Mouse (Mus musculus) cerebellum, postnatal 4 days (tissue): ENCODE measurements around the gene Slc1a1.

Experiments
- DNase-seq, 2 experiments: peaks; one replicate each; pipeline ENCODE4 v3.0.0; 2022; ENCODE audit warnings: low spot score in 2 of 2, mixed read lengths in 1 of 2

Slc1a1 gene

DNA sequence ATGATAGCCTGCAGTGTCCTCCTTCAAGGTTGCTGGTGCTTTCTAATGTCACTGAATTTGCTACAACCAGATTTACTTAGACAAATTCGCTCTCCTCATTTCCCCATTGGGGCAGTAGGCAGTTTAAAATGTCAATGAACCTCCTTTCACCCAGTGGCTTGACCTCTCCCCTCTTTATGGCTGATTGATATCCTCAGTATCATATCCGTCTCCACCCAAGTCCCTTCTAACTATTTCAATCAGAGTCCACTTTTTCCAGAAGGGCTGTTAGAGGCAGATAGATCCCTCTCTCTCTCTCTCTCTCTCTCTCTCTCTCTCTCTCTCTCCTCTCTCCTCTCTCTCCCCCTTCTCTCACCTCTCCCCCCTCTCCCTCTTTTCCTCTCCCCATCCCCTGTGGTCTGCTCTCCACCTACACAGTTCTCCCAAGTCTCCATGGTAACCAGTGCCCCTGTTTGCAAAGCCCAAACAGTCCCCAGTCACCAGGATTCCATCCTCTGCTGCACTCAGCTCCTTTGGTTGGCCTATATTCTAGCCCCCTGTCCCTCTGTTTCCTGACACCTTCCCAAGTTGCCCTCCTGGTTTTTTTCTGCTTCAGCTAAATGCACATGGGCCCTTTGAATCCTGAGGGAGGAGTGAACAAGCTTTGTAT lies 80.9 kb downstream of the Slc1a1 start:
- DNase-seq = no peak

DNA sequence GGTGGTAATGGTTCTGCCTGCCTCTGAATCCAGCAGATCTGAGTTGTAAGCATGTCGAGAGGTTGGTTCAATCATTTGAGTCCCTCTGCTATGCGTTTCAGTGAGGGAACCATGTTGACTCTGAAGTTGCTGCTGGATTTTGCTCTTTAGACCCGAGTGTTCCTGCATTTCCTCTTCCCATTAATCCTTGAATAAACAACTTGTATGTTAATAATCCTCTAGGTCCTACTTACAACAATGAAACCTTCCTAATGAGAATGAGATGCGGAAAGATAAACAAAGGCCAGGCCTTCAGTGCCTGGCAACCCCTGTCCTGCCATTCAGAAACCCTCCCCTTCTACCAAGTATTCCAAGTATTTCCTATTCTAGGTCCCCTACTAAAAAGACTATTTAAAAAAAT lies 81.6 kb downstream of the Slc1a1 start:
- DNase-seq = no peak

DNA sequence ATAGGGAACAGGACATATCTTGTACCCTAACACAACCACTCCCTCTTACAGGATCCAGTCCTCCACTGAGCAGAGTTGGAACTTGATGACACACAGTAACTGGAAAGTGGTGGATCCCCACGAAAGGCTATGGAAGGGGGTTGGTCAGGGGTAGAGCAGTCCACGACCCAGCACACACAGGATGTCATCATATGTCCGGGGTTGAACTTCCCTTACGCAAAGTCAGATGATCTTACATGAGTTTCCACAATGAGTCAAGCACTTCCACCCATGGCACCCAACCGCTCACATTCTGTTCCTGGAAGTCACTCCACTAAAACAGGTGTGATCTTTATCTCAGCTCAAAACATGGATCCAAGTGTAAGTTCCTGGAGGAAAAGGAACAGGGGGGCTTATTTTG lies 83.0 kb downstream of the Slc1a1 start:
- DNase-seq = no peak

DNA sequence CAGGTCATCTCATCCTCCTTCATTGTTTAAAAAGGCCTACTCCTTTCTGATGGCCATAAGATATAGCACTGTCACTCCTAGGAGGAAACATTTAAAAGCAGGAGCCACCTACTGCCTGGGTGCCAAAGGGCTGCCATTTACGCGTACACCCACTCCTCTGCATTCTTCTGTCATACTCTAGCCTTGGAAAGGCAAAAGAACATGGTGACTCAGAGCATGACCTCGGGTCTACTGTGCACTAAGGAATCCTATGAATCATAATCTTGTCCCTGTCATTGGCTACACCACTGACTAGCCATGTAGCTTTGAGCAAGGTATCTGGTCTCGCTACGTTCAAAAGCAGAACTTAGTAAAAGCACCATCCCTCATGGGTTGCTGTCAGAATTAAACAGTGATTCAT lies 91.5 kb downstream of the Slc1a1 start:
- DNase-seq = no peak

DNA sequence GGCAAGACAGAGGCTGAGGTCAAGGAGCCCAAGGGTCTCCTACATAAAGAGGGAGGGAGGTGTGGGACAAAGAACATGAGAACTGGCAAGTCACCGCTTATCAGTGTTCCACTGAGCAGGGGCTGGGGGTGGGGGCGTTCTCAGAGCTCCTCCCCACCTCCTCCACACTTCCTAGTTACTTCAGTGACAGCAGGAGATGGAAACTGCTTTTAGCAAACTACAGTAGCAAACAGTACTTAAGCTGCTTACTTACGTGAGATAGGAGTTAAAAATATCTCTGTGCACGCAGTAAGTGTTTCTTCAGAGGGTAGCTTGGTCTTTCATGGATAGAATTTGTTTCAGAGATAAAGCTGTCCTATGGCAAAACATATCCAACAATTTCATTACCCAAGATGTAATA lies 92.5 kb downstream of the Slc1a1 start:
- no peak for DNase-seq

DNA sequence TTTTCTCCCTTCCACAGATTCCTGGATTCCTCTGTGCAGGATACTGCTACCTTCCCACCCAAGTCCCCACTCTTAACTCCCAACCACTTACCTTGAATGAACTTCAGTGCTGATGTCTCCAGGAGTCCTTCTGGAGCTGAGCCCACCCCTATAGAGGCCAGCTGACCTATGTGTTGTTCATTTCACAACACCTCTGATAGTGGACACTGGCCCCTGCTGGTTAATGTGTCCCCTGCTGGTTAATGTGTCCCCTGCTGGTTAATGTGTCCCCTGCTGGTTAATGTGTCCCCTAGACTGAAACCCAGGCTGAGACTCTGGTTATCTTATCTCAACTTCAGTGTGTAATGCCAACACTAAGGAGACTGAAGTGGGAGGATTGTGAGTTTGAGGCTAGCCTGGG lies 94.2 kb downstream of the Slc1a1 start:
- DNase-seq = no peak

DNA sequence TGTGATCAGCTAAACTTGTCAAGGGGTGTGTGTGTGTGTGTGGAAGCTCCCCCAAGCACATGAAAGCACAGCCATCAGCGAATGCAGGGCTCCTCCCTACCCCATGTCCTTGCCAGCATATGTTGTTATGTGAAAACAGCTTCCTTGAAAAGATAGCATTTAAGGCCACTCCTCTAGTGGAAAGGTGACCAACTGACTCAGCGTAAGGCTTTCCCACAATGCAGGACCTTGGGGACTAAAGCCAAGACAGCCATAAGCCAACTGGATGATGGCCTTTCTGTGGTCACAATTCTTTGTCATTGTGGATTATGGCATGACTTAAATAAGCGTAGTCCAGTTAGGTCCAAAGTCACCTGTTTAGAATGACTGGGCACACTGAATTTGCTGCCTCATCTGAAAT lies 100.0 kb downstream of the Slc1a1 start:
- DNase-seq = no peak

DNA sequence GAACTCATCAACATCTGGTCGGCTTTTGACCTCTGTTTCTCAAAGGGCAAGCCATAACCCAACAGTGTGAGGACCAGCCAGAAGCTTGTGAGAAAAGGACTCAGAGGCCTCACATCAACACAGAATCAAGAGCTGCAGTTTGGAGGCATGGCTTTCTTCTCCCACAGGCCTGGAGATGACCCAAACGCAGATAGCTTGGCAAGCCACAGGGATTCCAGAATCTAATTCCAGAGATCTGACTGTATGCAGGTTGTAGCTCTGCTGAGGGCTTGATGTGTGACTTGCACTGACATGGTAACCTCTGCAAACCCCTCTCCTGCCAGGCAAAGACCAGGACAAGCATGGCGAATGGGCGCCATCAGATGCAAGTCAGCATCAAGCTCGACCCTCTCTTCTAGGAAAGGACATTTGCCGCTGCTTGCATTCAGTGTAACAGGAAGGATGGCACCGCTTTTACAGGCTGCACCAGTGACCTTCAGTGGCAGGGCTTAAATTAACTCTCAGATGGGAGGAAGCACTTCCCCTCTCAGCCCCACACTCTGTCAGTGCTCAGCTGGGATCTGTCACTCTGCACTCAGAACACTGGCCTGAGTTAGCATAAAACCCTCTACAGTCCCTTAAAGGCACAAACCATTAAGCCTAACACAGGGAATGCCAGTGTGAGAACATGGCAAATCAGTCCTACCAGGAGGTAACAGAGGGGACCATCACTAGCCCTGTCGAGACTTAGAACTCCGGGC lies 105.5 kb downstream of the Slc1a1 start:
- no peak for DNase-seq

DNA sequence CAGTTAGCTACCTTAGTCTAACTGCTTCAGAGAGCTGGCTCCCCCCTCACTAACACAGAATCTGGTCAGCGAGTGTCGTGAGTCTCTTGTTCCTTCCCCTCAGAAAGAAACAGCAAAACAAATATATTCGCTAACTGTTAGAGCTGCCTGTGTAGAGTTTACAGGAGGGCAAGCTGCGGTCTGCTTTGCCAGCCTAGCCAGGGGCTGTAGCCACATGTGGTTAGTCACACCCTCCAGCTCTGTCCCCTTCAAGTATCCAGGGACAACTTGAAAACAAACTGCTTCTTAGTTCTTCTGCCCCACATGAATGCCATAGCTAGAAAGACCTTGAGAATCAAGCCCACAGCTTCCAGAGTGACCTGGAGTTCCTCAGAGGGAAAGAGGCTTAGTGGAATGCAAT lies 106.4 kb downstream of the Slc1a1 start:
- DNase-seq = no peak

DNA sequence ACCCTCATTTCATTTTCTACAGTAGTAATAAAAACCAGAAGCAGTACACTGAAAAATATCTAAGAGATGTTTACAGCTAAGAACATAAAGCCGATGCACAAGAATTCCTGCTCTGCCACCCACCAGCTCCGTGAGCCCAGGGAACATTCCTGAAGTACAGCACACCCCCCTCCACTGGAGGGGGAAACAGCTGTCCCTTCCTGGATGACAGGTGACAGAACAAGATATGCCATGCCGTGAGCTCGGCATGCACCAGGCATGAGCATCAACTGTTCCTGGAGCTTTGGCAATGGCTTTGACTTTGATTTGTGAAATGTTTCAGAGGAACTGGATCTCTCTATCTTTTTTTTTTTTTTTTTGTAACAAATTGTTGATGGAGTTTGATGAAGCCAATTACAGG lies 111.9 kb downstream of the Slc1a1 start:
- no peak for DNase-seq

DNA sequence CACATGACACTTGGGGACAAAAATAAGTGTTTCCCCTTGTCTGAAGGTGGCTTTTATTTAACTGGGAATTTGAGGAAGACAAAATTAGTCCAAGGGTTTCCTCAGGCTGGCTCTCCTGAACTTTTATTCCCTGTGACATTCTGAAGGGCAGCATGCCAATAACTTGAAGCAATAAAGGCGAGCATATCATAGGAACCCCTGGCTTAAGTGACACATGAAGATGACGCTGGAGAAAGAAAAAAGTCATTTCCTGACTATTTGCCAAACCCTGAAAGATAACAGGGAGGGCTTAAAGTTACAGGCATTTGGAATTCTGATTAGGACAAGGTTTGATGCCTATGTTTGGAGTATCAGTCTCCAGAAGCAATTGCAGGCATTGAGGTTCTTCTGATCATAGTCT lies 112.5 kb downstream of the Slc1a1 start:
- no peak for DNase-seq

DNA sequence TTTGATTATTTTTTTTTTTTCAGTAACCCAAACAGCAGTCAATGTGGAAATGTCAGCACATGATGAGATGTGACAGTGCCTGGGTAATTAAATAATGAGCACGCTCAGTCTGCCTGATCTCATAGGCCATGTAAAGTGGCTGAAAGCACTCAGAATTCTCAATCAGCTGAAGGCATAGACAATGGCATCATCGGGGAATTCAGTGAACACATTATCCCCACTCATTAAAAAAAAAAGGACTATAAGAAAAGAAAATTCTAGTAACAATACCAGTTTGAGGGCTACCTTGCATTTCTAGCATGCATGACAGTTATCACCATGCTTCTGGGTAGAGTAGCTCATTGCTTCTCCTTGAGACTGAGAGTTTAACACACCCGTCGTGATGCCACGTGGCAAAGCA lies 116.4 kb downstream of the Slc1a1 start:
- no peak for DNase-seq

DNA sequence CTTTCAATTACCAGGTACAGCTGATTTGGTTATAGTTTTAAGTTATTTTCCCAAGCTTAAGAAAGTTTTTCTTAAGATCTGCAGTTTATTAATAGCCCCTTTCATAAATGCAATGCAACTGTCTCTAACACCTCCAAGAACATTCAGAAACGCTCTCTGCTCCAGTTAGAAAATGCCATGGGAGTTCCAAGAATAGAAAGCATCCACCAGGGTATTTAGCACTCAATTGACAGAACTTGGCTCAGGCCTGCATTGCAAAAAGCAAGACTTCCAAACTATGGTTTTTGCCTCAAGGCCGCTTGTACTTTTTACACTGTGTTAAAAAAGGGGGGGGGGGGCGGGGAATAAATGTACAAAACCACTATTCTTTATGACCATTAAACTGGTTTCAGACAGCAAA lies 128.3 kb downstream of the Slc1a1 start:
- DNase-seq = no peak

DNA sequence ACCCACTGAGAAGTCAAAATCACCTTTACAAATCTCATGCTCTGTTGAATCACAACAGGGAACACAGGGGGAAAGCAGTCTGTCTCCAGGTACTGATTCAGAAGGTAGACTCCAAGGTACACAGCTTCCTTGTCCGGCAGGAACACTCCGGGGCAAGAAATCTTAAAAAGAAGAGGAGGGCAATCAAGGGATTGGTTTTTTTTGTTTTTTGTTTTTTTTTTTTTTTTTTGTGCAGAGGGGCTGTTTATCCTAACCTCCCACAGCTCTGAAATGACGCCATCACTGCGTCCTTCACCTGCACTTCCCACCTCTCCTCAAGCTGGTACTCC lies 128.6 kb downstream of the Slc1a1 start:
- DNase-seq = no peak
